Mouse (Mus musculus) spleen, postnatal 4 days (tissue): ENCODE measurements around the gene Pkd1l2.

Experiments
- DNase-seq, 2 experiments: peaks; one replicate each; pipeline ENCODE4 v3.0.0; 2022; ENCODE audit warnings: low spot score in 2 of 2

Pkd1l2 gene

DNA sequence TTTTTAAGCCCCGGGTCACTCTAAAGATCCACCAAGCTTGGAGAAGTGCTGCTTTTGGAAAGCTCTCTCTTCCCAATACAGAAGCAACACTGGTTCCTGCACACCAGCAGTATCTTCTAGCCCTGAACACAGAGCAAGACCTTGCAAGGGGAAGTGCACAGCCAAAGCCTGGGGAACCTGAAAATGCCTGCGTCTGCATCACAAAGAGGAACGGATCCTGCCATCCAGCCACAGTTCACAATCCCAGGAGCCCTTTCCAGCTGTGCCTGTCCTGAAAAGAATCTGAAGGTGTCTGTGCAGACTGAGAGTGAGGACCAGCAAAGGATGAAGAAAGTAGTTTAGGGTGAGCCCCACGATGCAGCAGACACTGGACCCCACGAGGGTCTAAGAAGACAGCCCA is 107.2 kb downstream of the Pkd1l2 start:
- DNase-seq, result no peak

DNA sequence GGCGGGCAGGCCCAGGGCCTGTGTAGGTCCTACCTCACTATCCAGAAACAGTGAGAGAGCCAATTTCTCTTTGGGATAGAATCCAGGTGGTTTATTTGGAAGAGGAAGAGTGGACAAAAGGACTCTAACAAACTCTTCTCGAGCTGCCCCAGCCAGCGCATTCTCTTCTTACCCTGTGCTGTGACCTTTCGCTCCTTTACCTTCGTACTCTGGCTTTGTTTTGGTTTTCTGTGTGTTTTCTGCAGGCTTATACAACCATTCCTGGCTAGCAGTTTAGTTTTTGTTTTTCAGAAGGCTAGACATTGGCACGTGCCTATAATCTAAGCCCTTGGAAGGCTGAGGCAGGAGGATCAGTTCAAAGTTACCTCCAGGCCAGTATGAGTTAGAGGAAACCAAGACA is 112.7 kb downstream of the Pkd1l2 start:
- no peak for DNase-seq

DNA sequence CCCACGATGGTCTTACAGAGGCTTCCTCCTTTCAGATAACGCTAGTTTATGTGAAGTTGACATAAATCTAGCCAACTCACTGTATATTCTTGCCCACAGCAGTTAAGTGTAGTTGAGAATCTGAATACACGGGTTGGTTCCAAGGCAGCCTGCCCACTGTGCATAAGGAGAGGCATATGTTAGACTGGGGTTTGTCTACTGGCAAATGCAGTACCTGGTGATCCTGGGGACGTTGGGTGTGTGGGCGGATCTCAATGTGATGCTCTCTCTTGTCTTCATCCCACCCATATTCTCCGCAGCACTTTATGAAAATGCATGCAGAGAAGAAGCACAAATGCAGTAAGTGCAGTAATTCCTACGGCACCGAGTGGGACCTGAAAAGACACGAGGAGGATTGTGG is 127.8 kb downstream of the Pkd1l2 start:
- DNase-seq, result no peak

DNA sequence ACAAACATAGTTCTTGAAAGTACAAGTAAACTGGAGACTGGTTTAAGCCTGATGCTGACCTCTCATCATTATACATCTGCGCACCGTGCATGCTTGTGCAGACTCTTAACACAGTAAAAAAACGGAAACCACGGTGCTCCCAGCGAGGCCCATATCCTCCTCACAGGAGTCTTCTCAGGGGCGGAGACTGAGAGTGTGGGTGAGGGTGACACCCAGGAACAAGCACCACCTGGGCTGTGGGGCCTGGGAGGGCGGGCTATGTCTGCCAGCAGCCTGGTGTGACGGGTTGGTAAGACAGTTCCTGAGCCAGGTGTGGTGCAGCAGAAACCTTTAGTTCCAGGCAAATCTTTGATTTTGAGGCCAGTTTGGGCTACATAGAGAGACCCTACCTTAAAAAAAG is 129.8 kb downstream of the Pkd1l2 start:
- no peak for DNase-seq

DNA sequence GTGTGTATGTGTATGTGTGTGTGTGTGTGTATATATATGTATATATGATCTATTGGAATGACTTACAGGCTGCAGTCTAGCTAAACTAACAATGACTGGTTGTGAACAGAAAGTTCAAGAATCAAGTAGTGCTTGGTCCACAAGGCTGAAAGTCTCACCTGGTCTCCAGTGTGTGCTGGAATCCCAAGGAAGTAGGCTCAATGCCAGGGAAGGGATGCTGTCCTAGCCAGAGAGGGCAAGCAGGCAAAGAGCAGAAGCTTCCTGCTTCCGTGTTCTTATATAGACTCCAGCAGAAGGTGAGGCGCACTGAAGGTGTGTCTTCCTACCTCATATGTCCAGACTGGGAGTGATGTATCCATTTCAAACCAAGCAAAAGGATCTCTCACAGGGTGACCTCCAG is 130.5 kb downstream of the Pkd1l2 start:
- no peak for DNase-seq

DNA sequence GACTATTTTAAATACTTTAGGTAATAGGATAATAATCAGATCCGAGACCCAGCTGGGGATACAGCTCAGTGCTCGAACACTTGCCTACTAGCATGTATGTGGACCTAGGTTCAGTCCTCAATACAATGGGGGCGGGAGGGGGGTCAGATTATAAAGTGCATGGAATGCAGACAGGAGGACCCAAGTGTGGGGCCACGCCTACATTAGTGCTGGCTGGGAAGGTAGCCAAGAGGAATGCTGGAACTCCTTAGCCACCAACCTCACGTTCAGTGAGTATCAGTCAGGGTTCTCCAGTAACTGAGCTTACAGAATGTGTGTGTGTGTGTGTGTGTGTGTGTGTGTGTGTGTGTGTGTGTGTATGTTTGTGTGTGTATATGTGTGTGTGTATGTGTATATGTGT is 130.9 kb downstream of the Pkd1l2 start:
- DNase-seq, result no peak

DNA sequence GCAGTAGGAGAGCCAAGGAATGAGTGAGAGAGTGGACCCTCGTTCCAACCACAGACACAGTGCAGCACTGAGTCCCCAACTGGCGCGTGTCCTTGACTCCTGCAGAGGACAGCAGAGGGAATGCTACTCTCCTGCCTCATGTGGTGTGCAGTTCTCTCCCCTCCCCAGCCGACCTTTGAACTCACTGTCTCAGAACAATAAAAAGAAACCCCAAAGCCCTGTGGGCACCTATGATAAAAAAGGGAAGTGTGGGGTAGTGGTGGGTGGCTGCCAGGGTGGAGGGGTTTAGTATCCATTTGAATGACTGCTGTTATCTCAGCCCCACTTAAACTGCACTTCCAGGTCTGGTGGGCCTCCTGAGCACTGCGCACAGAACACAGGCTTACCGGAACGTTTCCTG is 134.7 kb downstream of the Pkd1l2 start:
- no peak for DNase-seq

DNA sequence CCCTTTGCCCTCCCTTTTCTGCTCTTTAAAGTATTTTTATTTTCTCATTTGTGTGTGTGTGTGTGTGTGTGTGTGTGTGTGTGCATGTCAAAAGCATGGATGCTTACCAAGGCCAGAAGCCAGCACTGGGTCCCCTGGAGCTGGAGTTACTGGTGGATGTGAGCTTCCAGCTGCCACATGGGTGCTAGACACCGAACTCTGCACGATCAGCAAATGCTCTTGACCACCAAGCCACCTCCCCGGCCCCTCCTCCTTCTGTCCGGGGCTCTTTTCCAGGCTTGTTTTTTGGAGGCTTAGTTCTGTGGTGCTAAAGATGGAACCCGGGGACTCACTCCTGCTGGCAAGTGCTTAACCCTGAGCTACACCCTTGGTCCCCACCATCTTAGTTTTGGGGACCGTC is 135.4 kb downstream of the Pkd1l2 start:
- no peak for DNase-seq

DNA sequence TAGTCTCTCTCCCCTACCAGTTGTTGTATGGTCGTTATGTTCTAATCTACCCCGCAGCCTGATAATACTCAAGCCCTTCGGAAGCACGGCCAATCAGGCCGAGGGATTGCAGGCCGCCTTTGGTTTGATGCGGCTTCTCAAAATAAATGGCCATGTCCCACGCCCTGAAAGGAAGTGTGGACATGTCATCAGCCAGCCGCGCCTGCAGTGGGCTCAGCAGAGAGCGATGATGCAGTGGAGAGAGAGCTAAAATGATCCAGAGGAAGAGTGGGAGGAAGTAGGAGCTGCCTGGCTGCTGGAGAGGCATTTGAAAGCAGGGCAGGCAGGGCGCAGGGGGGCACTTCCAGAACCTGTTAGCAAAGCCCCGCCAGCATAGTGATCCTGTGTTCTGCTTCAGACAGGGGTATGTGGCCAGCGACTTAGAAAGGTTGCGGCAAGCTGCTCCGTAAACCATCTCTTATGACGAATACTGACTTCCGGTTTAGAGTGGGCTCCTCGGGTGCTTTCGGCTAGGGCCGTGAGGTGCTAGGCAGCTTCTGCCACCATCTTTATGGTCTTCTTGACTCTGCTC is 135.9 kb downstream of the Pkd1l2 start:
- DNase-seq, result no peak
